Mouse (Mus musculus) adrenal gland, adult 2 months (tissue): ENCODE measurements at regions not wholly inside any gene's neighbourhood (a gene's known extent, or its start where the extent isn't known, plus 50 kb on each side); places are given as distances from the start of the nearest gene placed in this dataset.

Experiments used
- DNase-seq: peaks from one replicate; pipeline ENCODE4 v3.0.0; 2021

- no peak for DNase-seq
Measured at GRCm38 (mm10) chr5:131377136-131377535, 68.8 kb upstream of the Galnt17 start.

- no peak for DNase-seq
Measured at GRCm38 (mm10) chr5:131371341-131372134, 63.2 kb upstream of the Galnt17 start.

- DNase-seq = peak; percentile 10
Measured at GRCm38 (mm10) chr5:131367461-131367860, 59.2 kb upstream of the Galnt17 start.

DNA sequence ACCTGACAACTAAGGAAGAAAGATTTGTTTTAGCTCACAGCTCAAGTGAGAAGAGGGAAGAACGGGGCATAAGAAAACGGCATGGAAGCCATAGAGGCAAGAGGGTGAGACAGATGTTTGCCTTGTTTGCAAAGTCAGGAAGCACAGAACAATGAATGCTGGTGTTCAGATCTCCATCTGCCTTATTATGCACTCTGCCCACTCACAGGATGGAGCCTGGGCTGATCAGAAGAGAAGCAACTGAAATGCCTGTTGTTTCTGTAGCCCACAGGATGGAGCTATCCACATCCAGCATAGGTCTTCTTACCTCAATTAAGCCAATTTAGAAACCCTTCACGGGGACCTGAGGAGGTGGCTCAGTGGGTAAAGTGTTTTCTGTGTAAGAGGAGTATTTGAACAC, 51.5 kb upstream of the Galnt17 start:
- no peak for DNase-seq
